Mouse (Mus musculus): Measurements from ENCODE around the gene Bdnf. TPM values are rescaled to one million over a fixed set of nuclear protein-coding genes. Genes with fewer than 3 reads are reported as not detected.

The Bdnf gene
- total RNA-seq, 2 experiments from 2014 or later, result 0.24 to 0.63 TPM

Other genes starting within 250 kb of the Bdnf start
- 10 to 100 TPM; 64.5 to 70.1 TPM for gene Lin7c, start 216.2 kb downstream of the Bdnf start, total RNA-seq (2021)
- gene Lgr4, start 242.9 kb downstream of the Bdnf start, total RNA-seq (2021), result 10 to 100 TPM; 70.3 to 71.4 TPM